Mouse (Mus musculus): ENCODE data around the gene Cnnm4. TPM values are rescaled to one million over a fixed set of nuclear protein-coding genes. Genes with fewer than 3 reads are reported as not detected.
"Not testable (repeated sequence)": the region's sequence is repeated elsewhere in the genome, so short reads cannot be mapped to it uniquely, and the experiment has no call there.

Cnnm4 gene
- total RNA-seq, 2 experiments from 2014 or later, result 12.6 to 13.5 TPM

- DNase-seq (ENCODE audit: low spot score in 2 of 2), result no peak
- intact Hi-C loops (cut with DNase I), result no loop called here
Observed at GRCm38 (mm10) chr1:36536397-36536728, 64.9 kb downstream of the Cnnm4 start.

GRCm38 (mm10) chr1:36536783-36537182 lies 65.4 kb downstream of the Cnnm4 start, which contains the start of gene Ankrd23:
Gene Ankrd23, minus strand, starts transcription at chr1:36536883.
- intact Hi-C loops (cut with DNase I); DNase-seq (ENCODE audit: low spot score in 2 of 2): not testable (repeated sequence)

- no peak for DNase-seq (ENCODE audit: low spot score in 2 of 2)
- intact Hi-C loops (cut with DNase I), result no loop called here
Observed at GRCm38 (mm10) chr1:36538727-36539126, 67.3 kb downstream of the Cnnm4 start.

GRCm38 (mm10) chr1:36539186-36539585 lies 67.8 kb downstream of the Cnnm4 start, which contains the start of gene Gm42417:
Gene Gm42417, minus strand, starts transcription at chr1:36539429.
- intact Hi-C loops (cut with DNase I), result no loop called here
- no peak for DNase-seq (ENCODE audit: low spot score in 2 of 2)

- intact Hi-C loops (cut with DNase I), result no loop called here
- DNase-seq (ENCODE audit: low spot score in 2 of 2), result no peak
Observed at GRCm38 (mm10) chr1:36540132-36540531, 68.7 kb downstream of the Cnnm4 start.

GRCm38 (mm10) chr1:36540807-36541206 lies 69.4 kb downstream of the Cnnm4 start:
- intact Hi-C loops (cut with DNase I), result no loop called here
- DNase-seq (ENCODE audit: low spot score in 2 of 2), result no peak

GRCm38 (mm10) chr1:36541844-36542243 lies 70.4 kb downstream of the Cnnm4 start:
- intact Hi-C loops (cut with DNase I), result no loop called here
- no peak for DNase-seq (ENCODE audit: low spot score in 2 of 2)

GRCm38 (mm10) chr1:36542925-36543324 lies 71.5 kb downstream of the Cnnm4 start:
- no peak for DNase-seq (ENCODE audit: low spot score in 2 of 2)
- intact Hi-C loops (cut with DNase I), result no loop called here

- intact Hi-C loops (cut with DNase I), result loop anchor here (5.0 kb wide), 1 partner anchor 92 kb away; no protein-coding TSS in a partner anchor
- DNase-seq (ENCODE audit: low spot score in 2 of 2), result no peak
Observed at GRCm38 (mm10) chr1:36545382-36545781, 74.0 kb downstream of the Cnnm4 start.

GRCm38 (mm10) chr1:36545845-36546600 lies 74.6 kb downstream of the Cnnm4 start:
- peak in 1 of 2 experiments; percentile 44 for DNase-seq (ENCODE audit: low spot score in 2 of 2)
- intact Hi-C loops (cut with DNase I), result loop anchor here (2.0 to 5.0 kb wide), 2 partner anchors 91 to 139 kb away; no protein-coding TSS in a partner anchor

- peak; percentile 98 to 99 for DNase-seq (ENCODE audit: low spot score in 2 of 2)
- intact Hi-C loops (cut with DNase I), result loop anchor here (2.0 to 5.0 kb wide), 2 partner anchors 90 to 138 kb away; no protein-coding TSS in a partner anchor
Observed at GRCm38 (mm10) chr1:36546888-36547471, 75.6 kb downstream of the Cnnm4 start, which contains the start of gene Ankrd39. Gene Ankrd39, minus strand, starts transcription at chr1:36547445.

GRCm38 (mm10) chr1:36547981-36548598 lies 76.7 kb downstream of the Cnnm4 start:
- intact Hi-C loops (cut with DNase I), result loop anchor here (2.0 to 5.0 kb wide), 2 partner anchors 89 to 137 kb away; no protein-coding TSS in a partner anchor
- peak in 1 of 2 experiments; percentile 45 for DNase-seq (ENCODE audit: low spot score in 2 of 2)

- no peak for DNase-seq (ENCODE audit: low spot score in 2 of 2)
- intact Hi-C loops (cut with DNase I), result loop anchor here (5.0 kb wide), 1 partner anchor 89 kb away; no protein-coding TSS in a partner anchor
Observed at GRCm38 (mm10) chr1:36548771-36549170, 77.4 kb downstream of the Cnnm4 start.

- intact Hi-C loops (cut with DNase I), result loop anchor here (5.0 kb wide), 1 partner anchor 88 kb away; no protein-coding TSS in a partner anchor
- no peak for DNase-seq (ENCODE audit: low spot score in 2 of 2)
Observed at GRCm38 (mm10) chr1:36549491-36549890, 78.1 kb downstream of the Cnnm4 start.

- DNase-seq (ENCODE audit: low spot score in 2 of 2), result no peak
Observed at GRCm38 (mm10) chr1:36550075-36550863, 78.8 kb downstream of the Cnnm4 start.

GRCm38 (mm10) chr1:36551904-36552303 lies 80.5 kb downstream of the Cnnm4 start:
- intact Hi-C loops (cut with DNase I), result no loop called here

More at GRCm38 (mm10) chr1:36550075-36550863, 78.8 kb downstream of the Cnnm4 start:
- intact Hi-C loops (cut with DNase I), result no loop called here

GRCm38 (mm10) chr1:36552506-36552905 lies 81.1 kb downstream of the Cnnm4 start:
- intact Hi-C loops (cut with DNase I), result no loop called here
- DNase-seq (ENCODE audit: low spot score in 2 of 2), result no peak

More at GRCm38 (mm10) chr1:36551904-36552303, 80.5 kb downstream of the Cnnm4 start:
- DNase-seq (ENCODE audit: low spot score in 2 of 2), result no peak

GRCm38 (mm10) chr1:36554633-36555399 lies 83.4 kb downstream of the Cnnm4 start:
- intact Hi-C loops (cut with DNase I), result no loop called here

More at GRCm38 (mm10) chr1:36554633-36555399, 83.4 kb downstream of the Cnnm4 start:
- no peak for DNase-seq (ENCODE audit: low spot score in 2 of 2)

All from left cerebral cortex, postnatal 14 days (tissue).